Mouse (Mus musculus): ENCODE results near the gene Zfp697. TPM values are rescaled to one million over a fixed set of nuclear protein-coding genes. Genes with fewer than 3 reads are reported as not detected.
"Not testable (repeated sequence)": the region's sequence is repeated elsewhere in the genome, so short reads cannot be mapped to it uniquely, and the experiment has no call there.

Gene Zfp697
- polyA plus RNA-seq, 1 experiment, result 13.0 TPM

DNA sequence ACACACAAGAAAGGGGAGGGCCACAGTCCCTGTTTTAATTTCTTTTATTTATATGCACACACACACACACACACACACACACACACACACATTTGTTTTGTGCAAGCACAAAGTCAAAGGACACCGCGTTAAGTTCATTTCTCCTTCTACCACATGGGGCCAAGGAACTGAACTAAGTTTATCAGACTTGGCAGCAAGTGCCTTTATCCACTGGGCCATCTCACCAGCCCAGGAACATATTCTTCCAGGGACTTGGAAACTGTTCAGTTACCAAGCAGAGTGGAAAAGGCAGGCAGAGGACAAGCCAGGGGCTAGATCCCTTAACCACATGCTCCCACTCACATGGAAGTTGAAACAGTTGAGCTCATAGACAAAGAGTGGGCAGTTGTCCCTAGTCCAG is 13.5 kb upstream of the Zfp697 start:
- peak; percentile 79 for DNase-seq (ENCODE audit: low read depth)

DNA sequence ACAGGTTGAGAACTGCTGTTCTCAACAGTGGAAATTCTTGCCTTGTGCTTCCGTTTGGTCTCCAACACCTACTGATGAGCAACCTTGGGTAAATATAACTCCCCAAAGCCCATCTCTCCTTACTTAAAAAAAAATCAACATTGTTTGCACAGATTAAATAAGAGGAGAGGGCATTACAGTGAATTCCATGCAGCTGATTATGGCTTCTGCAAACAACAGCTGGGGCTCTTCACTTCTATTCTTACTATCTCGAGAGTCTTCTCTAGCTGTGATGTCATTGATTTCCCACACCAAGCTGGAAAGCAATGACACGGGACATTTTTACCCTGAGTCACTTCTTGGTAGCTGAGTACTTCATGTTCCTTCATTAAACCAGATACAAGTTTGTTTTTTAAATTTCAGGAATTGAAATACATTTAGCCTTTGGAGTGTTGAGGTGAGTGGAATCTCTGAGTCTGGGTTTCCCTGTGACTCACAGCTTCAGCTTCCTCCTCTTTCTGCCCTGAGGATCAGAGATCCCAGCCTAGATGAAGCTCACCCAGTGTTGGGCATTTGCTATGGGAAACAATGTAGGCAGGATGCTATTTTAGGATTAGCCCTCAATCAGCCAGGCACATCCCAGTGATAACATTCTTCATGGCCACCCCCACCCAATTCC is 8.1 kb upstream of the Zfp697 start:
- no peak for DNase-seq (ENCODE audit: low read depth)

- no peak for DNase-seq (ENCODE audit: low read depth)
Observed at GRCm38 (mm10) chr3:98374980-98375379, 7.3 kb upstream of the Zfp697 start.

DNA sequence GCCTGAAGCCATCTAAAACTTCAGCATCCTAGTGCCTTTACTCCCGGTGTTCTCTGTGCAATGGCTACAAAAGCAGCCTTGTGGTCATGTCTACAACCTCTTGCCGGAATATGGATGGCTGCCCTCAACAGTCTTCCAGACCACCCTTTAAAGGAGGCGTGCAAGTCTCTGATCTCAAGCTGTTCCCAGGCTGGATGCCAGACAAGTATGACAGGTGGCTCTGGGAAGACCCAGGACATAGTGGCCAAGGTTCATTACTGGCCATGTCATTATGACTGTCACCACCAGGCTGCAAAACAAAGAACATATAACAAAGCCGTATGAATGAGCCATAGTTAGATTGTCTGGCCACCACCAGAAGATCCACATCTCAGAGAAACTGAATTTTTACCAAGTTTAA is 4.0 kb upstream of the Zfp697 start:
- no peak for DNase-seq (ENCODE audit: low read depth)

DNA sequence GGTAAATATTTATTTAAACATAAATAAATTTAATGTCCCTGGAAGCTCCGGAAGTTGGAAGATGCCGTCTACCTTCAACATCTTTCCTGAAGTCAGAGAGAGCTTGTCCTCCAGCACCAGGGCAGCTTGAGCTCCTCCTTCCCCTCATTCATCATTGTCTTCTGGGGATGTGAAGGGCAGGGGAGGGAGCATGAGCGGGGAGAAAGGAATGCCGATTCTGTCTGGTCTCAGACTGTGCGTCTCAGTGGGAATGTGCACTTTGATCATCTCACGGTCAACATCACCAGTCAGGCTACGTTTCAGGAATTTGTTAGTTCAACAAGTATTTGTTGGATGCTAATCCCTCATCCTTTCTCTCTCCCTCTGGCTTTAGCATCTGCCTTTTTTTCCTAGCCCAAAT is 3.0 kb upstream of the Zfp697 start:
- no peak for DNase-seq (ENCODE audit: low read depth)

- no peak for DNase-seq (ENCODE audit: low read depth)
Observed at GRCm38 (mm10) chr3:98381677-98382245, 500 bp upstream of the Zfp697 start.

DNA sequence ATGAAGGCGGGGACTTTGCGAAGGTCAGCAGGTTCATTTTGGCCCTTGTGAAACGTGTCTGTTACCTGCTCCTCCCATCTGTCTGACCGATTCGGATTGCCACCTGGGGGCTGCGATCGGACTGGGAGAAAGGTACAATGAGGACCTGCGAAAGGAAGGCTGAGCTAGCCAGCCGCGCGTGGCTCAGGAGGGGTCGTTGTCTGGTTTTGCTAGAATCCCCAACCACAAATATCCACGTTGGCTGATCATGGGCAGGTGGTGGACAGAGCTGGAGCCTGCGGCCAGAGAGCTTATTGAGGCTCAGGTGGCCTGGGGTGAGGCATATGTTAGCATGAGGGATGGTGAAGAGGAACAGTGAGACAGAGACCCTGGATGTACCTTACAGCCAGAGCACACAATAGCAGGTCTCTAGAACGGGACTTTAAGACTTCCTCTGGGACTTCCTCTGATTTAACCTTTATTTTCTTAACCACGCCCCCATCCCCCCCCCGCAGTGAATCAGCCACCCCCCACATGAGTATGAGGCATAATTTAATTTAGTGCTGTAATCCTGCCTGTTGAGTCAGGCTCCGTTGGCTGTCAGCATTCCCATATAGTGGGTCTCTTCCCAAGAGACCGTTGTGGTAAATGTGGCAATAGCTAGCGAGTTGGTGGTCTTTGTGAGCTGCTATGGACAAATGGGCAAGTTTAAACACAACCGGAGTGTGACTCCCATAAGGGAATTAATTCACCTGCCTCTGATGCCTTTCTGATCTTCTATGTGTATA is 946 bp downstream of the Zfp697 start:
- no peak for DNase-seq (ENCODE audit: low read depth)

GRCm38 (mm10) chr3:98387086-98387485 is 4.8 kb downstream of the Zfp697 start:
- no peak for DNase-seq (ENCODE audit: low read depth)

GRCm38 (mm10) chr3:98387756-98388155 is 5.5 kb downstream of the Zfp697 start:
- DNase-seq (ENCODE audit: low read depth), result no peak

GRCm38 (mm10) chr3:98389305-98389704 is 7.0 kb downstream of the Zfp697 start:
- no peak for DNase-seq (ENCODE audit: low read depth)

GRCm38 (mm10) chr3:98404268-98404895 is 22.1 kb downstream of the Zfp697 start:
- not testable (repeated sequence) for DNase-seq (ENCODE audit: low read depth)

DNA sequence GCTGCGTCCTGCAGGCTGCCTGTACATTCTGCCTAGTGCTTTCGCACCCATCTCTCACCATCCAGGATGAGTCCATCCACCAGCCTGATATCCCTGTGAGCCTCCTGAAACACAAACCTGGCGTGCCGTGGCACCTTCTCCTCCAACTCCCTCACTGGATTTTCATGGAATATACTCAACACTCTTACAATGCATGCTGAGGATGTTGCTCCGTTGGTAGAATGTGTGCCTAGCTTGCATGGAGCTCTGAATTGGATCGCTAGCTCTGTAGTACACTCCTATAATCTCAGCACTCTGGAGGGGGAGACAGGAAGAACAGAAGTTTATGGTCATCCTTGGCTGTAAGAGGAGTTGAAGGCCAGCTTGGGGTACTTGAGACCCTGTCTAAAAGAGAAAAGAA is 23.6 kb downstream of the Zfp697 start:
- DNase-seq (ENCODE audit: low read depth), result not testable (repeated sequence)

- DNase-seq (ENCODE audit: low read depth), result not testable (repeated sequence)
Observed at GRCm38 (mm10) chr3:98406569-98407144, 24.4 kb downstream of the Zfp697 start.

- DNase-seq (ENCODE audit: low read depth), result not testable (repeated sequence)
Observed at GRCm38 (mm10) chr3:98407261-98407780, 25.1 kb downstream of the Zfp697 start.

GRCm38 (mm10) chr3:98410619-98411580 is 28.6 kb downstream of the Zfp697 start:
- not testable (repeated sequence) for DNase-seq (ENCODE audit: low read depth)

GRCm38 (mm10) chr3:98413733-98414132 is 31.5 kb downstream of the Zfp697 start:
- DNase-seq (ENCODE audit: low read depth), result no peak

DNA sequence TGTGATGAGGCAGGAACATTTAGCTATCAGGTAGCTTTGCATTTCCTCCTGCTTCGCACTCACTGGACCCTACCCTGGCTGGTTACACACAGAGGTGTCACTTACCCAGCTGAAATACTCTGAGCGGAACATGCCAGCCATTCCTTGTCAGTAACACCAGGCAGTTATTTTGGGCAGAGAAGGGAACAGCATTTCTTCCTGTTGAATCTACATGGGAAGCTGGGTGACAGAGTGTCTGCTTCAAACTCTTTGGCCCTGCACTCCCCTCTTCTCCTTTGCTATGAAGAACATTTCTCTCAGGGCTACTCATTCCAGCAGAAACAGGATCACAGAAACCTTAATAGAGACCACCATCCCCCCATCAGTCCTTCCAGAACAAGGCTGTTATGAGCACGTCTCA is 32.0 kb downstream of the Zfp697 start:
- no peak for DNase-seq (ENCODE audit: low read depth)

- no peak for DNase-seq (ENCODE audit: low read depth)
Observed at GRCm38 (mm10) chr3:98416426-98417250, 34.4 kb downstream of the Zfp697 start.

DNA sequence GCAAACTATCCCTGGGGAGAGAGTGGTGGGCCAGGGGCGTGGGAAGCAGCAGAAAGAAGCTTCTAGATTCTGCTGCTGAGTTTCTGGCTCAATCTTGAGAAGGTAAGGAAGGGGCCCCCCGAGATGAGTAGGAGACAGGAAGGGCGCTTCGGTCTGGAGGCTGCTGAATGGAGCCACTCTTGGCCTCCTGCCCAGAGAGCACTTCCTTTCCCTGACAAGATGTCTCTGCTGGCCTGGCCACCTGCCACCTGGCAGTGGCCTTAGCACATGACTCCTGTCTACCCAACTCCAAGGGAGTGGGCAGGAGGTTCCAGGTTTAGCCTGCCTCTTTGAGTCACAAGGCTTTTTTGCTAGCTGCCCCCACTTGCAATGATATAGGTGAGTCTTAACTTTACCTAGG is 35.1 kb downstream of the Zfp697 start:
- peak; percentile 44 for DNase-seq (ENCODE audit: low read depth)

All from gonadal fat pad, adult 2 months (tissue).